Mouse (Mus musculus) 416B (cell line): ENCODE measurements at regions not wholly inside any gene's neighbourhood (a gene's known extent, or its start where the extent isn't known, plus 50 kb on each side); places are given as distances from the start of the nearest gene placed in this dataset.
A peak's percentile ranks its signal among the peaks of the same experiment; 100 is the strongest.

ENCODE experiments used
- DNase-seq: peaks from one replicate; pipeline ENCODE4 v3.0.0; 2011; ENCODE audit warnings: low read depth

- peak; percentile 16 for DNase-seq
Observed at GRCm38 (mm10) chr5:119739386-119739785, 68.9 kb downstream of the Tbx3 start.

- DNase-seq, result peak; percentile 65
Observed at GRCm38 (mm10) chr5:119741116-119741515, 70.6 kb downstream of the Tbx3 start.

- DNase-seq, result no peak
Observed at GRCm38 (mm10) chr5:119743733-119744132, 73.3 kb downstream of the Tbx3 start.

GRCm38 (mm10) chr5:119747038-119747437 is 76.6 kb downstream of the Tbx3 start:
- DNase-seq, result no peak

GRCm38 (mm10) chr5:119748667-119749066 is 78.2 kb downstream of the Tbx3 start:
- DNase-seq, result no peak

GRCm38 (mm10) chr5:119749153-119749552 is 78.7 kb downstream of the Tbx3 start:
- DNase-seq, result no peak

- no peak for DNase-seq
Observed at GRCm38 (mm10) chr5:119755782-119756181, 76.7 kb upstream of the Tbx5 start.

GRCm38 (mm10) chr5:119758880-119759279 is 73.6 kb upstream of the Tbx5 start:
- no peak for DNase-seq

GRCm38 (mm10) chr5:119762102-119762501 is 70.4 kb upstream of the Tbx5 start:
- DNase-seq, result no peak

GRCm38 (mm10) chr5:119763337-119763736 is 69.1 kb upstream of the Tbx5 start:
- DNase-seq, result no peak

GRCm38 (mm10) chr5:119766372-119766771 is 66.1 kb upstream of the Tbx5 start:
- DNase-seq, result no peak

GRCm38 (mm10) chr5:119770951-119771350 is 61.5 kb upstream of the Tbx5 start:
- no peak for DNase-seq

- DNase-seq, result no peak
Observed at GRCm38 (mm10) chr5:119776106-119776887, 56.2 kb upstream of the Tbx5 start.

- DNase-seq, result peak; percentile 39
Observed at GRCm38 (mm10) chr5:119777836-119778235, 54.6 kb upstream of the Tbx5 start.

GRCm38 (mm10) chr5:119781375-119781774 is 51.1 kb upstream of the Tbx5 start:
- DNase-seq, result no peak
